Mouse (Mus musculus) heart, adult 2 months (tissue): ENCODE data around the gene Psmc3ip.

Experiments
- CTCF ChIP-seq: fragments of 200-600 bp; IDR thresholded peaks from 2 replicates; pipeline ENCODE4 v1.8.1; 2022; ENCODE audit warnings: antibody characterized with exemption, mild to moderate bottlenecking, moderate library complexity
- EP300 ChIP-seq: fragments of 200-500 bp; IDR thresholded peaks from 2 replicates; pipeline ENCODE4 v1.6.1; 2011; ENCODE audit warnings: low read depth, low read length, control low read depth; ENCODE audit not compliant: insufficient read depth

- TF ChIP-seq EP300 (no peak), CTCF (no peak)
Measured at GRCm38 (mm10) chr11:101078121-101078520, 17.1 kb downstream of the Psmc3ip start, which contains the start of gene Hsd17b1.
